Mouse (Mus musculus) left cerebral cortex, adult 2 months (tissue): ENCODE data around the gene Acsbg1. TPM values are rescaled to one million over a fixed set of nuclear protein-coding genes. Genes with fewer than 3 reads are reported as not detected.
"Not testable (repeated sequence)": the region's sequence is repeated elsewhere in the genome, so short reads cannot be mapped to it uniquely, and the experiment has no call there.

Experiments
- DNase-seq, 2 experiments: peaks; one replicate each; pipeline ENCODE4 v3.0.0; 2021 to 2022; ENCODE audit warnings: low spot score in 2 of 2, mixed read lengths in 1 of 2; ENCODE audit errors: extremely low spot score in 1 of 2
- H3K27ac ChIP-seq: fragments of 200-600 bp; 2 replicates; pipeline ENCODE4 v1.8.1; 2022
- H3K4me3 ChIP-seq: fragments of 200-600 bp; 2 replicates; pipeline ENCODE4 v1.8.1; 2022
- CTCF ChIP-seq: fragments of 200-600 bp; IDR thresholded peaks from 2 replicates; pipeline ENCODE4 v1.8.1; 2022; ENCODE audit warnings: antibody characterized with exemption, mild to moderate bottlenecking, moderate library complexity
- intact Hi-C: fragments of 180-260 bp; cut with DNase I; formaldehyde crosslinking; loops from one replicate; pipeline ENCODE4 v1.15.1; 2025
- total RNA-seq, 2 experiments: library from RNA; stranded (reverse); gene quantifications; 2 replicates each; pipeline ENCODE4 v1.2.3; 2021

The Acsbg1 gene
- total RNA-seq, 2 experiments from 2014 or later = 114 to 132 TPM

DNA sequence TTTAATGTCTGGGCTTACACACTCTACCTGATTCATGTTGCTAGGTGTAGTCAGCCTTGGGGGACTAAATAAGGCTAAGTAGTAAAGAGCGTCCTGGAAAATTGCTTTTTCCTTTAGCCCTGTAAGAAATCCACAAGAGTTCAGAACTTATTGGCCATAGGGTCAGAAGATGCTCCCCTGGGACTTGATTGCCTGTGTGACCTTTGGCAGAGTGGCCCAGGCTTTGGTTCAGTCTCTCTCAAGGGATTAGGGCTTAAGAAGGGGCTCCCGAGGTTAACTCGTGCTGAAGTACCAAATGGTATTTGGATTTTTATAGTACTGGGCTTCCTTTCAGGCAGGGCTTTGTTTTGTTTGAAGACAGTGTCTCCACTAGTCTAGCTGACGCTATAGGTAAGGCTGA lies 73.8 kb downstream of the Acsbg1 start:
- intact Hi-C loops = no loop called here
- H3K4me3 ChIP-seq = peak overlapping the region; percentile 80
- no peak for TF ChIP-seq CTCF

GRCm38 (mm10) chr9:54586199-54587061 lies 75.2 kb downstream of the Acsbg1 start, which contains the start of gene Idh3a:
Idh3a (plus strand) TSS chr9:54586334.
- intact Hi-C loops = no loop called here
- no peak for TF ChIP-seq CTCF
- peak within 1 kb of the TSS; percentile 80 for H3K4me3 ChIP-seq
- DNase-seq = peak; percentile 98
- peak within 1 kb of the TSS; percentile 91 for H3K27ac ChIP-seq

More for the DNA sequence above, 73.8 kb downstream of the Acsbg1 start:
- no peak for DNase-seq
- H3K27ac ChIP-seq = no peak overlapping the region

DNA sequence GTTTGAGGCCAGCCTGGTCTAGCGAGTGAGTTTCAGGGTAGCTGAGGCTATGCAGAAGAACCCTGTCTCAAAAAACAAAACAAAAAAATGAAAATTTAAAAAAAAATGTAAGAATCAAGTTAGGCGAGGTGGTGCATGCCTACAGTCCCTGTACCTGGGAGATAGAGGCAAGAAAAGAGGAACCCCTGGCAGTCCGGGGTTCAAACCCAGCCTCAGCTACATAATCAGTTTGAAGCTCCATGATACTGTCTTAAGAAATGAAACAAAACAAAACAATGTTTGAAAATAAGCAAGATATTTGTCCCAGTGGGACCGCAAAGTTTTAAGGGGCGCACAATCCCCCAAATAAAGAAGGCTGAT lies 75.9 kb downstream of the Acsbg1 start:
- Histone ChIP-seq H3K4me3 (peak overlapping the region; percentile 80), H3K27ac (peak overlapping the region; percentile 63)
- TF ChIP-seq CTCF = no peak
- no peak for DNase-seq
- intact Hi-C loops = no loop called here

DNA sequence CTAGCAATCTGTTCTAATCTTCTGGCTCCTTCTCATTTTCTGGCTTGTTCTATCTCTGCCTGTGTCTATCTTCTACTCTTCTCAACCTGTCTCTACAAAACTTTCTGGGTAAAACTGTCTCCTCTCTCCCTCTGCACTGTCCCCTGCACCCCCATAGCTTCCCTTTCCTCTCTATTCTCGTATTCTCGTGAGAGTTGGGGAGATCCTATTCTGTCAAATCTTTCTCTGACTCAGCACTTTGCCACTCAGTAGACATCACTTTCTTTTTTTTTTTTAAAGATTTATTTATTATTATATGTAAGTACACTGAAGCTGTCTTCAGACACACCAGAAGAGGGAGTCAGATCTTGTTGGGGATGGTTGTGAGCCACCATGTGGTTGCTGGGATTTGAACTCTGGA lies 77.5 kb downstream of the Acsbg1 start:
- DNase-seq, H3K4me3 ChIP-seq, intact Hi-C loops: not testable (repeated sequence)

GRCm38 (mm10) chr9:54583712-54584111 lies 78.0 kb downstream of the Acsbg1 start:
- no peak for TF ChIP-seq CTCF

More for the DNA sequence above, 77.5 kb downstream of the Acsbg1 start:
- H3K27ac ChIP-seq = not testable (repeated sequence)

GRCm38 (mm10) chr9:54571130-54571839 lies 90.4 kb downstream of the Acsbg1 start:
- no peak for DNase-seq
- no peak overlapping the region for H3K4me3 ChIP-seq
- no peak overlapping the region for H3K27ac ChIP-seq
- intact Hi-C loops = no loop called here
- TF ChIP-seq CTCF = no peak

More at GRCm38 (mm10) chr9:54583712-54584111, 78.0 kb downstream of the Acsbg1 start:
- Histone ChIP-seq H3K27ac (no peak overlapping the region), H3K4me3 (no peak overlapping the region)
- DNase-seq = no peak
- intact Hi-C loops = no loop called here

GRCm38 (mm10) chr9:54568732-54569131 lies 92.9 kb downstream of the Acsbg1 start:
- intact Hi-C loops = no loop called here
- peak; percentile 20; the same call in 1 of the 2 replicates for TF ChIP-seq CTCF
- no peak for DNase-seq
- Histone ChIP-seq H3K4me3 (no peak overlapping the region), H3K27ac (no peak overlapping the region)

DNA sequence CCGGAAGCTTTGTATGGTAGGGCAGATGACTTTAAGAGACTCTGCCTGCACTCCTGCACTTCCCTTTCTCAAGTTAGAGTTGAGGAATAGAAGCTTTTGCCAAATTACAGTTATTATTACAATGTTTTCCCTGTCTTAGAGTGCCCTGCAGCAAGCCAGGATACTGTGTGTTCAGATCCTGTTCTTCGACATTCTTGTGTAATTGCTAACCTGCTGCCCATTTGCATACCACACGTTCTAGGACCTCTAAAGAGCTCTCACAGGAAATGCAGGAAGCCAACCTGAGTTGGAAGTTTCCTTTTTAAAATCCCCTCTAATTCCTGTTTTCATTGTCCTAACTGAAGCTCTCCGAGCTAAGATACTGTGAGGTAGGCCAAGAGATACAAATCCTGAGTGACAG lies 94.7 kb downstream of the Acsbg1 start:
- H3K27ac ChIP-seq = no peak overlapping the region
- no peak for TF ChIP-seq CTCF
- DNase-seq = no peak
- intact Hi-C loops = no loop called here
- H3K4me3 ChIP-seq = no peak overlapping the region

DNA sequence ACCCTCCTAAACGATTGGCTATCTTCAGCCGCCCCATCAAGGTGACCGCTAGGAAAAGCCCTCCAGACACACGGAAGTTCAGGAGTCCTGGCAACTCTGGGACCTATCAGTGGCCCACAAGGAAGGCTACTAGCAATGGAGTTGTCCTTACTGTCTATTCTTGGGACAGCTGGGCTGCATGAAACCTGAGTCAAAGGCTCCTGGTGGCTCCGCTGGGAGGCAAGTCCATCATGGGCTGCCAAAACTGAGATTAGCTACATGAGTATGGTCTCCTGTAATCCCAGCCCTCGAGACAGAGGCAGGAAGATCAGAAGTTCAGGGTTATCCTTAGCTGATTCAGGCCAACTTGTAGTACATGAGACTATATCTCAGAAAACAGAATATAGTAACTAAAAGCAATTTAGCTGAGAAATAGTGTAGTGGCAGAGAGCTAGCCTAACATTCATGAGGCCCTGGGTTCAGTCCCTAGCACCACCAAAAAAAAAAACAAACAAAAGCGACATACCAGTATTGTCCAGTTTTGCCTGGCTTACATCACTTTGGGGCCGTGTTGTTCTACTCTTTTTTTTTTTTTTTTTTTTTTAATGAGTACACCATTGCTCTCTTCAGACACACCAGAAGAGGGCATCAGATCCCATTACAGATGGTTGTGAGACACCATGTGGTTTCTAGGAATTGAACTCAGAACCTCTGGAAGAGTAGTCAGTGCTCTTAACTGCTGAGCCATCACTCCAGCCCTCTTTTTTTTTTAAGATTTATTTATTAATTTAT lies 100.7 kb downstream of the Acsbg1 start:
- H3K4me3 ChIP-seq = no peak overlapping the region
- no peak for DNase-seq
- intact Hi-C loops = no loop called here
- TF ChIP-seq CTCF = peak; percentile 11
- H3K27ac ChIP-seq = no peak overlapping the region

GRCm38 (mm10) chr9:54559771-54560471 lies 101.7 kb downstream of the Acsbg1 start, which contains the start of gene Cib2:
Cib2 (minus strand) TSS chr9:54560218.
- peak; percentile 67 to 78 for DNase-seq
- Histone ChIP-seq H3K27ac (peak within 1 kb of the TSS; percentile 47; the same call in 1 of the 2 replicates), H3K4me3 (peak within 1 kb of the TSS; percentile 58)
- intact Hi-C loops = no loop called here
- TF ChIP-seq CTCF = peak; percentile 38

GRCm38 (mm10) chr9:54558731-54559130 lies 102.9 kb downstream of the Acsbg1 start:
- Histone ChIP-seq H3K27ac (no peak overlapping the region), H3K4me3 (no peak overlapping the region)
- no peak for TF ChIP-seq CTCF
- intact Hi-C loops = no loop called here
- DNase-seq = no peak
